Mouse (Mus musculus): ENCODE measurements around the gene Zfp536. TPM values are rescaled to one million over a fixed set of nuclear protein-coding genes. Genes with fewer than 3 reads are reported as not detected.

Gene Zfp536
- total RNA-seq, 2 experiments from 2014 or later, result 41.8 to 45.8 TPM

DNA sequence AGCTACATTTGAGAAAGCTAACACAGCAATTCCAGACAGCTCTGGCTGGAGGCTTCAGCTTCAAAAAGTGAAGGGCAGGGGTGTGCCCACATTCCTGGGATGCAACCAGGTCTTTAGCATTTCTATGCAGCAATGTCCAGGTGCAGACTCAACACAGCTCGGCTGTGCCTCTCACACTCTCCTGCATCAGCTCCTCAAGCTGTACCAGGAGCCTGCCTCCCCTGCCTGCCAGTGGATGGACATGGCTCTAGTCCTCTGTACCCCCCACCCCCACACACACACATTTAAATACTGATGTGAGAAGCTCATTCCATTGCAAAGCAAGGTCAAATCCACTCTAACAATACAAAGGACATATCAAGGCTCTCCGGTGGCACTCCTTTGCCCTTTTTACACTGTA, 298.0 kb downstream of the Zfp536 start:
- DNase-seq (ENCODE audit: low spot score in 2 of 2), result no peak

DNA sequence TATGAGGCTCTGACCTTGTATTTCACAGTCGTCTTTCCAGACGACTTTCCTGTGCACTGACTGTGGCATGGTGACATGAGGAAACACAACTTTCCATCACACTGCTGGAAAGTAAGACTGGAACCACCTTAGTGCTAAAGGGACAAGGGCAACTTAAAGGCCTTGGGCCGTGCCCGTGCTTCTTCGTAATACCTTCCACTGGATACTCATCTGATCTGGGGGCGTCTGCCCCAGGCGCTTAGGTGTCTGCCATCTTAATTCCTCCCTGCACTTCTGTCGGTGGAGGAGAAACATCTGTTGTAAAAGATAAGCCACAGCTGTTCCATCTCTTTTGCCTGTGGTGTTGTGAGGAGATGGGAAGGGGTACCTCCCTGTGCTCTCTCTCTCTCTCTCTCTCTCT, 299.2 kb downstream of the Zfp536 start:
- DNase-seq (ENCODE audit: low spot score in 2 of 2), result no peak

DNA sequence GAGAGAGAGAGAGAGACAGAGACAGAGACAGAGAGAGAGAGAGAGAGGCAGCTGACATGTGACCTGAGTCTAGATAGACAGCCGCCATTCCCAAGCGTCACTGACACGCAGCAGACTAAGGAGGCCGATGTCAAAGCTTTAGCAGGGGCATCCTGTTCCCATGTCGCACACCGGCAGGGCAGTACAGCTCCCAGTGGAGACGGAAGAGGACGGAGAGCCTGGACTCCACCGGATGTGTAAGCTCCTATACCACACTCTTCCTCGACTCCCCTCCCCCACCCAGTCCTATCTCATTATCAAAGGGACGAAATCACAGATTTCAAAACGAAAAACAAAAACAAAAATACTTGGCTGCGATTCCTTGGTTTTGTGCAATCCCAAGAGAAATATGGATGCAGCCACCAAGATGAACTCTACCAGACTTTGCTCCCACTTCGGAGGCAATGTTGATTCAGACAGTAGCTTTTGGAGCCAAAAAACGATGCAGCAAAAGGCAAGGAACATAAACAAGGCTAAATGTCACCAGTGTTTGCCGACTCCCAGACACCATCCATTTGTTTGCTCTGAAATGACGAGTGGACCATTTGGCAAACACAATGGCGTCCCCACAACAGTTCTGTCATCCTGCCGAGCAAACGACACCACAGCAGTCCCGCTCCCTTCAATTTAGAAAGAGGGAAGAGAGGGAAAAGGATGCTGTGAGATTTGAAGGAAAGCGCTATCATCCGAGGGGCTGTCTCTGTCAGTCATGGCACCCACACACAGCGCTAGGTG, 299.9 kb downstream of the Zfp536 start:
- no peak for DNase-seq (ENCODE audit: low spot score in 2 of 2)

DNA sequence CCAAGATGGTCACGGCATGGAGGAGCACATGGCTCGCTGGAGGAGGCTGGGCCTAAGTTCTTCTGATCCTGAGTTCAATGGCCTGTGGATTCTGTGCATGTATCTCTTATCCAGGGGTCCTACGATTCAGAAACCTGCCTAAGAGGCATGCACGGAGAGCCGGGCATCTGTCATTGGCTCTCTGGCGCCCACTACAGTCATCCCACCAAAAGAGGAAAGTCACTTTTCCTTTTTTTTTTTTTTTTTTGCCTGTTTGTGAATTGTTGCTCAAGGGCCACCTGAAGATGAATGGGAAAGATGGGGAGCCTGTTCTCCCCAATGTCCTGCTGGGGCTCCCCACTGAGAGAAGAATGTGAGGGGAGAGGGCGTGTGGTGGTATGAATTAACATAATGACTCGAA, 301.7 kb downstream of the Zfp536 start:
- DNase-seq (ENCODE audit: low spot score in 2 of 2), result no peak

DNA sequence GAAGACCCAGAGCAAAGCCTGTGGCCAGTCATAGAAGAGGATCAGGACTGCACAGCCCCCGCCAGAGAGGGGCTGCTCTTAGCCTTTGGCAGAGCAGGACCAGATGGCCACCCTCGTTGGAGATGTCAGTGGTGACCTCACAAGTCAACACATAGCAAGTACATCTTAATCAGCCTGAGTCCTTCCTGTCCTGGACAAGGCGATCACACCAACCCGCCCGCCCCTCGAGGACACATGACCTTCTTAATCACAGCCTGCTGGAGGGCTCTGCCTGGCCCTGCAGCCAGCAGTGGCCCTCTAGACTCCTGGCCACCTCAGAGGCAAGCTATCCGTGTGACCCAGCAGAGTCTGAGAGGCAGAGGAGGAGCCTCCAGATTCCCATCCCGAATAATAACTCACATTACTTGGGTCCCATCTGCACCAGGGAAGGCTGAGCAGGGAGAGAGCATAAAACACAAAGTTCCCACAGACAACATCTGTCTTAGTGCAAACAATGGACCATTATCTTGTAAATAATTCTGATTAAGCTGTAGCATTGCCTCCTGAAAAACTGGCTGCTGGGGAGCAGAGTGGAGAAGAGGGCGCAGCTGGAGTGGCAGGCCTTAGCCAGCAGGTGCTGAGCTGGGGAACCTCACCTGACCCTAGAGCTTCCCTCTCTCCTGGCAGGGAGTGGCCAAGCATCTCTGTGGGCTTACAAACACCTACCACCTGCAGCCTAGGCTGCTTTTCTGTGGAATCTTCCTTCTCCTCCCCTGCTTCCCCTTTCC, 306.8 kb downstream of the Zfp536 start:
- no peak for DNase-seq (ENCODE audit: low spot score in 2 of 2)

DNA sequence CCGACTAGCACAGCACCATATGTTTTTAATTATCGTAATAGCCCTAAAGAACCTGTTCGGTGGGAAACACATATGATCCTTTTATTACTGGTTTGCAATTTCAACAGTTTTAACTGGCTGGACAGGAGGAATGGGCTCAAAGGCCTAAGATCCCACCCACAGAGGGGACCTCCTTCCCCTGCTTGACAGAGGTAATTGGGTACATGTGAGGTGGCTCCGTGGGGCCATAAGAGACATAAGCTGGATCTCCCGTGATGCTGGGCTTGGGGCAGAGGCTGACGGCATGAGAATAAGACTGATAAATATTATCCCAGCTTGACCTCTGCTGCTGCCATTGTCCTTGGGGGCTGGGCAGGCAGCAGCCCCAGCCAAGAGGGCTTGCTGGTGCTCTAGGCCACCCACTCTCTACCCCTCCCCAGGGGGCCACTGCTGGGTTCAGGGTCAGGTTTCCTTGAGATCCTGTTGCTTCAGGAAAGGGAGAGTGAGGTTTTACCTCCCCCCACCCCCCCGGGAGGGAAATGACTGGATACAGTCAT, 309.2 kb downstream of the Zfp536 start:
- DNase-seq (ENCODE audit: low spot score in 2 of 2), result no peak

DNA sequence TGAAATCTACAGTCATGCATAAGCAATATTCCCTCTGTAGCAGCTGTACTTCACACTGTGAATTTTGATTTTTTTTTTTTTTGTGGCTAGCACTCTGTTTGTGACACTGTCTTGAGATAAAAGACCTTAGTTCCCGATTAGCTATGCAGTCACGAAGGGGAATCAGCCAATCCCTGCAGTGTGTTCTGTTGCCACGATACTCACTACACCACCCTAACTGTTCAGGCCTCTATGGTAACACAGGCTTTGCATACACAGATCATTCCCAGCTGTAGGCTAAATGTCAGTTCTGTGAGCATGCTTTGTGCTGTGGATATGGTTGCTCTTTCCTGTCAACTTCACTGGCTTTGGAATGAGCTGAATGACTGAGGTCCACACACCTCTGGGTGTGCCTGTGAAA, 325.9 kb downstream of the Zfp536 start:
- no peak for DNase-seq (ENCODE audit: low spot score in 2 of 2)

DNA sequence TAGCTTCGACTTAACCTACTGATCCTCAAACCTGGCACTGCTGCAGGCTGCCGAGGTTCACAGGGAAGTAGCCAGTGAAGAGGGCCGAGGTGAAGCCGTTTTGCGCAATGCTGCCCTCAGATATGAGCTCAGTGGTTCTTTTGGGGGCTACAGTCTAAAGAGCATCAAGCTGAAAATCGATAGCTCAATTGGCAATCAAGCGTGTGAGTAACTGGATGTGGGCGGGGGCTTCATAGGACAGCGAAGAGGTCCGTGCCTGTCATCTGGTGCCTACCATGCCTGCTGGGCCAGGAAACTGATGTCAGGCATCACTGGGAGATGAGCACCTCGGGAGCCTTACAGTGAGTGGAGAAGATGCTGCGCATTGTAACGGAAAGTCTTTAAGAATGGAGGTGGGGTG, 333.5 kb downstream of the Zfp536 start:
- no peak for DNase-seq (ENCODE audit: low spot score in 2 of 2)

DNA sequence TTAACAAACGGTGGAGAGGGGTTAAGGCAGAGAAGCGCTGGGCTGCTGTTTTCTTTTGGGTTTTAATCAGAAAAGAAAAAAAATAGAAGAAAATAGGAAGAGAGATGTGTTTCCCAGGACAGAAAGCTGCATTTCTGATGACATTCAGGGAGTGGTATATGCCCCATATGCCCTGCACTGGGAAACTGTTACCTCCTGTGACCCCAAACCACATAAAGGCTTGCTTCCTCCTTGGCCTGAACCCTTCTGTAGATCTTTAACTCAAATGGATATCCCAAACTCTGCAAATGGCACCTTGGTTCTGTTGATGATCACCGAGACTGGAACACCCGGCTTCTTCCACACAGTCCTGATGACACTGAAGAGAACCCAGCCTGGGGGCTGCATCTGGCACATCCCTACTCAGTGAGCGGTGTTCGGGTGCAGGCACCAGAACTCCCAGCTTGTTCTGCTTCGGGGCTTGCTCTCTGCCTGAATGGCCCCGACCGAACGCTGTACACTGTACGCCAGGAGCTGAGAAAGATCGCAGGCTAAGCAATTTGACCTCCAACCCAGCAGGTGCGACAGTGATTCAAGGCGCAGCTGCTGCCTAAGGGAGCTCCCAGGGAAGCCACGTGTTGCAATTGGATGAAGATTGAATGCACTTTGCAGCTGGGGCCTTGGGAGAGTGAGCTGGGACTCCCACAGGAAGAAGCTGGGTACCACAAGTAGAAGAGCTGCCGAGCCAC, 334.2 kb downstream of the Zfp536 start:
- DNase-seq (ENCODE audit: low spot score in 2 of 2), result no peak

DNA sequence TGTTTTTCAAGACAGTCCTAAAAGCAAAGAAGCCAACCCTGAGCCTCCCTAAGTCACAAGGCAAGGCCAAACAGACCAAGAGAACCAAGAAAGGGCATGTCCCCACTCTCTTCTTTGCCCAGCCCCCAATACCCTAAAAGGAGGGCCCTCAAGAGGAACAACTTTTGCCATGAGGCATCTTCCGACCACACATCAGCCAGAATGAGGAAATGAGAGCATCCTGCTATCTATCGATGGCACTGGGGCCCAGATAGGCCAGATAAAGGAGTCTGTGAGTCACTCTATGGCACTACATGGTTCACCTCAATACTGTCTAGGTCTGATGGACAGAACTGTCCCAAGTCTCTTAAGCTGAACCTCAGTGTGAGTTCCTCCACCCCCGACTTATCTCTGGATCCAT, 335.6 kb downstream of the Zfp536 start:
- no peak for DNase-seq (ENCODE audit: low spot score in 2 of 2)

DNA sequence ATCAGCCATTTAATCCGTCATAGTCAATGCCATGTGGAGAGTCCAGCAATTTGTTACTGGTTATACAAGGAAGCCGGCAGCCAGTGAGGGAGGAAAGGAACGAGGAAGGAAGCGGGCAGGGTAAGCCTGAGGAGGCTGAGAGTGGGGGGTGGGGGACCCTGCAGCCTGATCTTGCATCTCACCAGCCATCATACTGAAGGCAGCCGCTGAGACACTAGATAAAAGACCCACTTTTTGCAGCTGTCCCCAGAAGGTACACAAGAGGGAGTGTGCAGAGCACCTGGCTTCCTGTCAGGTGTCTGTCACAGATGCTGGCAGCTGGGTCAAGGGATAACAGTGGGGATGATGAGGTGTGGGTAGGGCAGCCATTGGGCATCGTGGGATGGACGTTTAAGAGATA, 340.3 kb downstream of the Zfp536 start:
- no peak for DNase-seq (ENCODE audit: low spot score in 2 of 2)

DNA sequence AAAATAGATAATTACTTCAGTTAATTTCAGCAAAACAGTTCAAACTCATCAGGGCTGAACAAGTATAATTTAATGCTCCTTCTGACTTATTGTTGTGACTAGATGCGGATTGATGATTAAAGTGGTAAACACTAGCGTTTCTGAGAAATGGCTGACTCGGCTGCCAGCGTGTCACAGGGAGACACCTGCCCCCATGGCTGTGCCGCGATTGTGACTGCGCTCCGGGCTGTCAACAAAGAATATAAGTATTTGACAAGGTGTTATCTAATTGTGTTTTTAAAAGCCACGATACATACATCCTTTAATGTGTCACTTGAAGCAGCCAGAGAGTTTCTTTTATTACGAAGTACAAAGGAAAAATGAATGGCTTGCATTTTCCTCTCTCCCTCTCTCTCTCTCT, 342.0 kb downstream of the Zfp536 start:
- DNase-seq (ENCODE audit: low spot score in 2 of 2), result no peak

DNA sequence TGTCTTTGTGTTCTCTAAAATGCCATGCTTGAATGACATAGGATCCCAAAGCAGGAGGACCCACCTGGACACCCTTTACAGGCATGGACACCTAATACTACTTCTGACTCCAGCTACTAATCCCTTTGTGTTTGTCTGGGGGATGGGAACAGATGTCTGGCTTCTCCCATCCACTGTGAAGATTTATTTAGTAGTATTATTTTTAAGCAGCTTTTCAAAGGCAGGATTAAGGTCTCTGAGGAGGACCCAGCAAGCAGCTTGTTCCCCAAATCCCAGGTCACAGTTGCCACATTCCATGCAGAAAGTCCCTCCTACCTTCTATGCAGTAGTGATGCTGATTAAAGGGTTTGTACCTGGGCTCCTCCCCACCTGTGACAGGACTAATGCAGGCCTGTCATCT, 347.4 kb downstream of the Zfp536 start:
- DNase-seq (ENCODE audit: low spot score in 2 of 2), result no peak

DNA sequence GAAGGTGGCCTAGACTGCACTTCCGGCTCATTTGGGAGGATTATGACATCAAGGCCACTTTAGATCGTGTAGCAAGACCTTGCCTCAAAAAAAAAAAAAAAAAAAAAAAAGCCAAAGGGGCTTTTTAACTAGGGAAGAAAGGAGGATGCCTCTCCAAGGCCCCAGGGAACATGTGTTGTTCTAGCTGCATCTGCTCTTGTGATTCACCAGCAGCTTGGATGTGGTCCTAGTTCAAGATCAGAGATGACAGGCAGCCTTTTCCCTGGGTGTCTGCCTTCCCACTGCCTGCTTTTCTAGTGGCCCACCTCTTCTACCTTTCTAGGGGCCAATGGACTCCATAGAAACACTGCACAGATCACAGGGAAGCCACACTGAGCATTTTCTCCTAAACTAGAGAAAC, 350.5 kb downstream of the Zfp536 start:
- no peak for DNase-seq (ENCODE audit: low spot score in 2 of 2)

Other genes with a start within 250 kb of the Zfp536 start
- 10 to 100 TPM; 33.5 to 42.2 TPM for gene Uri1, start 249.9 kb upstream of the Zfp536 start, total RNA-seq (2021)